Mouse (Mus musculus) thymus, adult 2 months (tissue): ENCODE measurements around the gene Olfr1124.

Experiments
- CTCF ChIP-seq: fragments of 200-500 bp; IDR thresholded peaks from 2 replicates; pipeline ENCODE4 v1.5.1; 2012; ENCODE audit warnings: mild to moderate bottlenecking, control low read depth, low read length, moderate library complexity, borderline replicate concordance; ENCODE audit not compliant: control insufficient read depth, poor library complexity, insufficient read depth; ENCODE audit errors: extremely low read depth
- POLR2A ChIP-seq: fragments of 200-500 bp; IDR thresholded peaks from 2 replicates; pipeline ENCODE4 v1.6.1; 2012; ENCODE audit warnings: mild to moderate bottlenecking, low read length, control low read depth, moderate library complexity; ENCODE audit not compliant: control insufficient read depth, poor library complexity, insufficient read depth; ENCODE audit errors: extremely low read depth

- no peak for TF ChIP-seq CTCF
- TF ChIP-seq POLR2A = no peak
These were observed 23.6 kb downstream of the Olfr1124 start, which contains the start of gene Olfr1126 for GRCm38 (mm10) chr2:87453662-87454061.
